Mouse (Mus musculus): ENCODE measurements around the gene Galnt2. TPM values are rescaled to one million over a fixed set of nuclear protein-coding genes. Genes with fewer than 3 reads are reported as not detected.
A peak's percentile ranks its signal among the peaks of the same experiment; 100 is the strongest.

Gene Galnt2
- polyA plus RNA-seq, 1 experiment from 2014 or later = 57.6 TPM

- ATAC-seq (ENCODE audit: insufficient number of reproducible peaks, insufficient read depth, low FRiP score, low read depth) = 0 out of 2 replicates have a peak, but pooled peaks have one; percentile 16
- no peaks in the 10 kb centered on the region for H3K4me1 ChIP-seq (ENCODE audit: control insufficient read depth, insufficient read depth, low read length)
- no peak overlapping the region for H3K9ac ChIP-seq (replicated peaks; ENCODE audit: low read depth, low read length)
- no peak overlapping the region for H3K27ac ChIP-seq (ENCODE audit: low read length)
- H3K27me3 ChIP-seq (ENCODE audit: control insufficient read depth, insufficient read depth, low read length) = no peaks in the 10 kb centered on the region
- no peak overlapping the region for H3K4me3 ChIP-seq (ENCODE audit: low read depth, low read length)
- H3K4me2 ChIP-seq (replicated peaks; ENCODE audit: low read depth, low read length) = no peak overlapping the region
- no peaks in the 10 kb centered on the region for H3K9me3 ChIP-seq (ENCODE audit: control insufficient read depth, low read depth, low read length)
- H3K36me3 ChIP-seq (ENCODE audit: control insufficient read depth, insufficient read depth, low read length) = peaks cover 16% of the 10 kb centered on the region; the same call in 1 of the 2 replicates
- 44% methylated on average over 19 of the region's 19 CpGs for WGBS
Measured at GRCm38 (mm10) chr8:124346852-124347523, 115.8 kb downstream of the Galnt2 start.

DNA sequence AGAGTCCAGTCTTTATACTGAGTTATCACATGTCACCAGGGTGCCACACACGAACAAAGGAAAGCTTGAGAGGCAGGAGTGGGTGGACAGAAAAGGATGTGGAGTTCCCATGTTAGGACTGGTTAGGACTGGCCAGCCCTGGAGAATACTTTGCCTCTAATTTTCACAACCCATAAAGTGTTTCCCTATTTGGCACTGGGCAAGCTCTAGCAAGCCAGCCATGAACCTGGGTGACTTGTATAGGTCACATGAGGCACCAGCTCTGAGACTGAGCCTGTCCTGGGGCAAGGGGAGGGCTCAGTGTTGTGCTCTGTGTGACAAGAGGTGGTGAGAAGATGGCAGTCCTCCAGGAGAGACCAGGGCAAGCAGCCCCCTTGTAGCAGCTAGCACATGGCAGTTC, 116.9 kb downstream of the Galnt2 start:
- 45% methylated on average over 1 of the region's 1 CpGs for WGBS
- H3K27ac ChIP-seq (ENCODE audit: low read length) = no peak overlapping the region
- H3K4me1 ChIP-seq (ENCODE audit: control insufficient read depth, insufficient read depth, low read length) = no peaks in the 10 kb centered on the region
- H3K4me2 ChIP-seq (replicated peaks; ENCODE audit: low read depth, low read length) = no peak overlapping the region
- no peak overlapping the region for H3K4me3 ChIP-seq (ENCODE audit: low read depth, low read length)
- H3K9ac ChIP-seq (replicated peaks; ENCODE audit: low read depth, low read length) = no peak overlapping the region
- peaks cover 16% of the 10 kb centered on the region; the same call in 1 of the 2 replicates for H3K36me3 ChIP-seq (ENCODE audit: control insufficient read depth, insufficient read depth, low read length)
- no peak for ATAC-seq (ENCODE audit: insufficient number of reproducible peaks, insufficient read depth, low FRiP score, low read depth)
- H3K27me3 ChIP-seq (ENCODE audit: control insufficient read depth, insufficient read depth, low read length) = no peaks in the 10 kb centered on the region
- H3K9me3 ChIP-seq (ENCODE audit: control insufficient read depth, low read depth, low read length) = no peaks in the 10 kb centered on the region

GRCm38 (mm10) chr8:124349663-124350062, 118.5 kb downstream of the Galnt2 start:
- H3K9ac ChIP-seq (replicated peaks; ENCODE audit: low read depth, low read length) = no peak overlapping the region
- no peaks in the 10 kb centered on the region for H3K27me3 ChIP-seq (ENCODE audit: control insufficient read depth, insufficient read depth, low read length)
- H3K9me3 ChIP-seq (ENCODE audit: control insufficient read depth, low read depth, low read length) = no peaks in the 10 kb centered on the region
- H3K4me3 ChIP-seq (ENCODE audit: low read depth, low read length) = no peak overlapping the region
- 38% methylated on average over 7 of the region's 7 CpGs for WGBS
- no peak overlapping the region for H3K4me2 ChIP-seq (replicated peaks; ENCODE audit: low read depth, low read length)
- ATAC-seq (ENCODE audit: insufficient number of reproducible peaks, insufficient read depth, low FRiP score, low read depth) = no peak
- no peaks in the 10 kb centered on the region for H3K4me1 ChIP-seq (ENCODE audit: control insufficient read depth, insufficient read depth, low read length)
- H3K36me3 ChIP-seq (ENCODE audit: control insufficient read depth, insufficient read depth, low read length) = peaks cover 6% of the 10 kb centered on the region; the same call in 1 of the 2 replicates
- H3K27ac ChIP-seq (ENCODE audit: low read length) = no peak overlapping the region

DNA sequence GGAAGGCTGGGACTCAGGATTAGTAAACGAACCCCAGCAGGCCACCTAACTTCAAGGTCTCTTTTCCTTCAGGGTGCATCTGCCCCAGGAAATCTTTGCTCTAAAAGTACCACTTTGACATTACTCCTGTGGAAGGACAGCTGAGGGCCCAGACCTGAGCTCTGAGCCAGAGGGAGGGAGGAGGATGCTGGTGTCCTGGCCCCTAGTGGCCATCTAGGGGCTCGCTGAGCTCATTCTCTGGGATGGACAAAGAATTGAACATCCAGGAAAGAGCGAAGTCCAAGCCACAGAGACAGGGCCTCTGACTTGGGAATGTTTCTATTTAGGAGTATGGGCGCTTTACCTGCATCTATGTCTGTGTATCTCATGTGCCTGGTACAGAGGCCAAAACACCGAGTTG, 120.4 kb downstream of the Galnt2 start:
- Histone ChIP-seq H3K36me3 (ENCODE audit: control insufficient read depth, insufficient read depth, low read length) (no peaks in the 10 kb centered on the region), H3K4me3 (ENCODE audit: low read depth, low read length) (no peak overlapping the region), H3K9me3 (ENCODE audit: control insufficient read depth, low read depth, low read length) (no peaks in the 10 kb centered on the region), H3K4me1 (ENCODE audit: control insufficient read depth, insufficient read depth, low read length) (no peaks in the 10 kb centered on the region), H3K4me2 (replicated peaks; ENCODE audit: low read depth, low read length) (no peak overlapping the region), H3K9ac (replicated peaks; ENCODE audit: low read depth, low read length) (no peak overlapping the region), H3K27me3 (ENCODE audit: control insufficient read depth, insufficient read depth, low read length) (no peaks in the 10 kb centered on the region), H3K27ac (ENCODE audit: low read length) (no peak overlapping the region)
- 63% methylated on average over 5 of the region's 5 CpGs for WGBS
- no peak for ATAC-seq (ENCODE audit: insufficient number of reproducible peaks, insufficient read depth, low FRiP score, low read depth)

DNA sequence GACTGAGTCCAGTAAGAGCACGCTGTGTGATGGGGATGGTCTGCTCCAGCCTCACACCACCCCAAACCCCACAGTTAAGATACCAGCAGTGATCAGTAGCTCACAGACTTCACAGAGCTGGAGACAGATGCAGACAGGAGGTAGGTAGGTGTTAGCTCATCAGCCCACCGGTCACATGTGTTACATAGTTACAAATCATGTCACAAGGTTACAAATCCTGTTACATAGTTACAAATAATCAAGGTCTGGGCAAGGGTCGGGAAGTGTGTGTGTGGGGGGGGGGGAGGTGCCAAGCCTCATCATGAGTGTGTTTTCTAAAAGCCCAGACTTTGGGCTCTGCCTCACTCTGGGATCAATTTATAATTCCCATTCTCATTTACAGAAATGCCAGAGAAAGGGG, 129.7 kb downstream of the Galnt2 start:
- ATAC-seq (ENCODE audit: insufficient number of reproducible peaks, insufficient read depth, low FRiP score, low read depth) = no peak
- 59% methylated on average over 3 of the region's 3 CpGs for WGBS
- H3K4me3 ChIP-seq (ENCODE audit: low read depth, low read length) = no peak overlapping the region

GRCm38 (mm10) chr8:124361773-124362427, 130.7 kb downstream of the Galnt2 start:
- ATAC-seq (ENCODE audit: insufficient number of reproducible peaks, insufficient read depth, low FRiP score, low read depth) = no peak
- 82% methylated on average over 11 of the region's 11 CpGs for WGBS
- Histone ChIP-seq H3K4me3 (ENCODE audit: low read depth, low read length) (no peak overlapping the region), H3K4me2 (replicated peaks; ENCODE audit: low read depth, low read length) (no peak overlapping the region), H3K36me3 (ENCODE audit: control insufficient read depth, insufficient read depth, low read length) (no peaks in the 10 kb centered on the region), H3K4me1 (ENCODE audit: control insufficient read depth, insufficient read depth, low read length) (no peaks in the 10 kb centered on the region), H3K27ac (ENCODE audit: low read length) (no peak overlapping the region), H3K9me3 (ENCODE audit: control insufficient read depth, low read depth, low read length) (no peaks in the 10 kb centered on the region), H3K9ac (replicated peaks; ENCODE audit: low read depth, low read length) (no peak overlapping the region), H3K27me3 (ENCODE audit: control insufficient read depth, insufficient read depth, low read length) (no peaks in the 10 kb centered on the region)

More for the DNA sequence above, 129.7 kb downstream of the Galnt2 start:
- H3K36me3 ChIP-seq (ENCODE audit: control insufficient read depth, insufficient read depth, low read length) = no peaks in the 10 kb centered on the region
- no peak overlapping the region for H3K4me2 ChIP-seq (replicated peaks; ENCODE audit: low read depth, low read length)
- no peaks in the 10 kb centered on the region for H3K9me3 ChIP-seq (ENCODE audit: control insufficient read depth, low read depth, low read length)
- H3K27me3 ChIP-seq (ENCODE audit: control insufficient read depth, insufficient read depth, low read length) = no peaks in the 10 kb centered on the region
- no peak overlapping the region for H3K27ac ChIP-seq (ENCODE audit: low read length)
- H3K9ac ChIP-seq (replicated peaks; ENCODE audit: low read depth, low read length) = no peak overlapping the region
- H3K4me1 ChIP-seq (ENCODE audit: control insufficient read depth, insufficient read depth, low read length) = no peaks in the 10 kb centered on the region

DNA sequence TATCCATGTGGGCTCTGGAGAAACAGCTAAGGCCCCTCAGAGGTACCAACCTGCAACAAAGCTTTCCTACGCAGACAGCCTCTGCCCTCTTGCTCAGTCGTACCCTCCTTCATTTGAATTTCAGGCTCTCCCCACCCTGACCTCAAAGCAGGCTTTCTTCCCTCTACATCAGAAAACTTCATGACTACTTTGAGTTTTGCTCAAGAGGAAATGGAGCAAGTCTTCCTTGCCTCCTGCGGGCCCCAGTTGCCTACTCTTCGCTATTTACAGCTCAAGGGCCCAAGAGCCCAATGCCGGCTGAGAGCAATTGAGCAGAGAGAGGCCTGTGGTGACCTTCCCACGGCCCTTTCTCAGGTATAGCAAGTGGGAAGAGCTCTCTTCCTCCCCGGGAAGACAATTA, 131.4 kb downstream of the Galnt2 start:
- Histone ChIP-seq H3K27ac (ENCODE audit: low read length) (no peak overlapping the region), H3K27me3 (ENCODE audit: control insufficient read depth, insufficient read depth, low read length) (no peaks in the 10 kb centered on the region), H3K4me1 (ENCODE audit: control insufficient read depth, insufficient read depth, low read length) (no peaks in the 10 kb centered on the region), H3K9me3 (ENCODE audit: control insufficient read depth, low read depth, low read length) (no peaks in the 10 kb centered on the region), H3K9ac (replicated peaks; ENCODE audit: low read depth, low read length) (no peak overlapping the region), H3K36me3 (ENCODE audit: control insufficient read depth, insufficient read depth, low read length) (no peaks in the 10 kb centered on the region), H3K4me3 (ENCODE audit: low read depth, low read length) (no peak overlapping the region), H3K4me2 (replicated peaks; ENCODE audit: low read depth, low read length) (no peak overlapping the region)
- no peak for ATAC-seq (ENCODE audit: insufficient number of reproducible peaks, insufficient read depth, low FRiP score, low read depth)
- 85% methylated on average over 7 of the region's 7 CpGs for WGBS

DNA sequence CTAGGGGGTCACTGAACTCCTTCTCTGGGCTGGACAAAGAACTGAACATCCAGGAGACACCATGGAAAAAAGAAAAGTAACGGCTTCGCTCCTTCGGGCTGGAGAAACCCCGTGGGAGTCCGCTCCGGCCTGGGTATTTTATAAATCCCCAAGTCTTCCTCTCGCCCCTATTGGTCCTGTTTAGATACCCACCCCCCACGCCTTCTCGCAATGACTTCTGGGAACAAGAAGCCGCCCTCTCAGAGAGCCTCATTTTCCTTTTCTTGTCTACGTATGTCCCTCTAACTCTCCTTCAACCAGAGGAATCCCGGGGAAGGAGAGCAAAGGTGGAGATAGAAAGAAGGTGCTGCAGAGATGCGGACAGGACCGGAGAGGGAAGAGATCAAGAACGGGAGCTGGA, 132.1 kb downstream of the Galnt2 start:
- H3K27me3 ChIP-seq (ENCODE audit: control insufficient read depth, insufficient read depth, low read length) = no peaks in the 10 kb centered on the region
- no peak overlapping the region for H3K4me2 ChIP-seq (replicated peaks; ENCODE audit: low read depth, low read length)
- H3K36me3 ChIP-seq (ENCODE audit: control insufficient read depth, insufficient read depth, low read length) = no peaks in the 10 kb centered on the region
- 89% methylated on average over 15 of the region's 15 CpGs for WGBS
- ATAC-seq (ENCODE audit: insufficient number of reproducible peaks, insufficient read depth, low FRiP score, low read depth) = no peak
- H3K4me1 ChIP-seq (ENCODE audit: control insufficient read depth, insufficient read depth, low read length) = no peaks in the 10 kb centered on the region
- H3K9ac ChIP-seq (replicated peaks; ENCODE audit: low read depth, low read length) = no peak overlapping the region
- H3K9me3 ChIP-seq (ENCODE audit: control insufficient read depth, low read depth, low read length) = no peaks in the 10 kb centered on the region
- H3K4me3 ChIP-seq (ENCODE audit: low read depth, low read length) = no peak overlapping the region
- no peak overlapping the region for H3K27ac ChIP-seq (ENCODE audit: low read length)

Data from stomach, embryonic 14.5 days (tissue).